Mouse (Mus musculus): ENCODE results near the gene Tmem38b.
"Not testable (repeated sequence)": the region's sequence is repeated elsewhere in the genome, so short reads cannot be mapped to it uniquely, and the experiment has no call there.

Gene Tmem38b

DNA sequence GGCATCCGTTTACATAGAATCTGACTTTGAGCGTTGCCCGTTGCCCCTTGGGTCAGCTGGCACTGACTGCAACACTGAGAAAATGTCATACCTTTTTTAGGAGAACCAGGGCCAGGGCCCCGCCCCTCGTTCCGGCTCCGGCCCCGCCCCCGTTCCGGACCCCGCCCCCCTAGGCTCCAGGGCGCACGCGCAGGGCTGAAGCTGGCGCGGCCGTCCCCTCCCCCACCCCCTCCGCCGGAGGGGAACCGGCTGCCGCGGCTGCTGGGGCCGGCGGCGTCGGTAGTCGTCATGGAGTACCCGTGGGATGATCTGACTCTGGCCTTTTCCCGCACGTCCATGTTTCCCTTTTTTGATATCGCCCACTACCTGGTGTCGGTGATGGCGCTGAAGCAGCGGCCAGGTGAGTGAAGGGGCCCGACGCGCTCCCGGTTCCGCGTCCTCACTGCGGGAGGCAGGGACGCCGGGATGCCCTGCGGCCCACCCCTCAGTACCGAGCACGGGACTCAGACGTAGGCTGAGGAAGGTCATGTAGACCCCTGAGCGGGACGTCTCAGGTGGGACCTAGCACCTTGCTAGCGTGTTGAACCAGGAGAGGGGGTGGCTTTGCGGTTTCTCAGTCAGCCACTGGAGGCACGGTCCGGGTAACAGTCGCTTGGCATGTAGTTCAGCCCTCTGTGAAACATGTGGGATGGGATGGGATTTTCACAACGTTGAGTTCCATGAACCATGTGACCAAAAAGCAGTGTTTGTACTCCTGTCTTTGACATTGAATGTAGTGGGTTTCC, at the start of gene Tmem38b:
Tmem38b (plus strand) TSS at position 225 of the 785 bp plus-strand sequence.
- DNase-seq (ENCODE audit: low spot score), result peak; percentile 74

DNA sequence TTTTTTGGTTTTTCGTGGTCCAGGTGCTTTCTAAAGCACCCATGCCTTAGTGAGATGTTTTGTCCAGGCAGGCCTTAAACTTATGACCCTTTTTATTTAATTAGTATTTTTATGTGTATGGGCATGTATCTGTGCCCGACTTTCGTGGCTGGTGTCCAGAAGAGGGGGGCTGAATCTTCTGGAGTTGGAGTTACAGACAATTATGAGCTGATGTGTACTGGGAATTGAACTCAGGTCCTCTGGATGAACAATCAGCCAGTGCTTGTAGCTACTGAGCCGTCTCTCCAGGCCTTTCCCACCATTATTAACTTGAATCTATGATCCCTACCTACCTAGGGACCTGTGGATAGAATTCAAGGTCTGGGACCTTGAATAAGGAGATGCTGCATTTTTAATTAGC, 44.4 kb upstream of the Tmem38b start:
- no peak for DNase-seq (ENCODE audit: low spot score)

DNA sequence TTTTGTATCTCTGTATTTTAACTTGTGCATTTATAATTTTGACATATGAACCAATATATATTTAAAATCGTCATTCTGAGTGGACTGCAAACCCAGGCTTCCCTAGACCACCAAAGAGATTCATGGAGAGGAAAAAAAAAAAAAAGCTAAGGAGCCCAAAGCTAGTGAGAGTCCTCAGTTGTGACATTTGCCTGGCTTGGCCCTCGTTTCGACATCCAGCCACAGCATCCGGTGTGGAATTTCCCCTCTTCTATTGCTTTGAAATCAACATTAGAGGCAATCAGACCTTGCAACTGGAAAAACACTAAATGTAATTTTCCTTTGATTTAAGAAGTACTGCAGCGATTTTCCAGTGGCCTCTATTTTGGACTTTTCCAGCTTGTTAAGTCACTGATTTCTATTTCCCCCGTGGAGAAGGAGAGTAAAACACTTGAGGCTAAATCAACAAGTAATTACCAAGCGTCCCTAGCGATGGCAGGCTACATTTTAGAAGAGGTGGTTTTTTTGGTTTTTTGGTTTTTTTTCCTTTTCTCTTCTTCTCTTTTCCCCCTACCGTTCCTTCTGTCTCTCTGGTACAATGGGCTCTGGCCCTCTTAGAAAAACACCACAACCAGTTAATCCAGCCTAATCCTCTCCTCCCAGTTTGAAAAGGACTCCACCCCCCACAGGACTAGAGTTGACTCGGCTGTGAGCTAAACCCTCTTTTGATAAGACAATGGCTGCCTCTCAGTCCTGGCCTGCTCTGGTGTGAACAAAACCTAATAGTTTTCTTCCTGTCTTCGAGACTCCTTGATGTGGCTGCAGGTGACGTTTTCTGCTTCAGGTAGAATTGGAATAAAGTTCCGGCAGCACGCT, 43.4 kb upstream of the Tmem38b start:
- peak; percentile 48 for DNase-seq (ENCODE audit: low spot score)

DNA sequence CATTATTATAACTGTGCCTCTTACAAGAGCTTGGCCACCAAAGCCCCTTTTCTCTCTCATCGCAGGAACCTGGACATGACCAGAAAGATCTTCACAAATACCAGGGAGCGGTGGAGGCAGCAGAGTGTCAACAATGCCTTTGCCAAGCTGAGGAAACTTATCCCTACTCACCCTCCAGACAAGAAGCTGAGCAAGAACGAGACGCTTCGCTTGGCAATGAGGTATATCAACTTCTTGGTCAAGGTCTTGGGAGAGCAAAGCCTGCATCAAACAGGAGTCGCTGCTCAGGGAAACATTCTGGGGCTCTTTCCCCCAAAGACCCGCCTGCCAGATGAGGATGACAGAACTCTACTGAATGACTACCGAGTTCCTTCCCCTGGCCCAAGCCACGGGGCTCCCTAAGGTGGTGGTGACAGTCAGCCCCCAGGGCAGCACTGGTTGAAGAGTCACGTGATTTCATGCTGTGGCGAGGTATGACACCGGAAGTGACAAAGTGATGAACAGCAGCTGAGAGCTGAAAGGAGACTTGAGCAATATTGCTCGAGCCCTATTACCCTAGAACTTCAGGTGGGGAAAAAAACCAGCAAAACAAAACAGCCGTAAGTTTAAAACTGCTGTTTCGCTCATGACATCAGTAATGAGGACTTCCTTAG, 40.0 kb upstream of the Tmem38b start:
- no peak for DNase-seq (ENCODE audit: low spot score)

DNA sequence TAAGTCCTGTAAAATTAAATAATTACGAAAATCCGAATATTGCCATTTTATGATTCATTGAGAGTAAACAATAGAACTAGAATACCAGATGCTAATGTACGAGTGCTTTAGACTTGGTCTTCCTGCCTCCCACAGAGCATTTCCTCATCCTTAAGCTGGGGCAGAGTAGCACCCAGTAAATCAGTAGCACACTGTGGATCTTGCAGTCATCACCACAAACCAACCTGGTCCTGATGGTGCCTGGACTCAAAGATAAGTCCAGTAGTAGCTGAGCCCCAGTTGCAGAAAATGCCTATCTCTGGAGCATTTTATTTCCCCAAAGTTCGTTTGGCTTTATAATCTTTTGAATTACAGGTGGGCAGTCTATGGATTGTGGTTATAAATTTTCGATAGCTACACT, 39.0 kb upstream of the Tmem38b start:
- DNase-seq (ENCODE audit: low spot score), result no peak

DNA sequence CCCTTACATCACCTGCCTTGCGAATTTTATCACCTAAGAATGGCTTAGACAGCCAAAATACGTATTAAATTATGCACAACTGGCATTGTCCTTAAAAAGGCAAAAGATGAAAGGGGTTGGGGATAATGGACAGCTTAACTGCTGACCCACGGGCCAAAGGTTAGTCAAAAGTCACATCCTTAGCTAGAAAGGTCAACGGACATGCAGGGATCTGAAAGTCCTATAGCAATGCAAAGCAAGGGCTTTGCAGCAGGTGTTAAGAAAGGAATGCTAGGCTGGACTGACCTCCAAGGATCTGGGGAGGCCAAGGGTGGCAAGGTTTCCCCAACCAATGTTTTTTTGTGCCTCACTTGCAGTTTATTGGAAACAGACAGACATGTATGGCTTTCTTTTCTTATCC, 36.5 kb upstream of the Tmem38b start:
- peak; percentile 85 for DNase-seq (ENCODE audit: low spot score)

DNA sequence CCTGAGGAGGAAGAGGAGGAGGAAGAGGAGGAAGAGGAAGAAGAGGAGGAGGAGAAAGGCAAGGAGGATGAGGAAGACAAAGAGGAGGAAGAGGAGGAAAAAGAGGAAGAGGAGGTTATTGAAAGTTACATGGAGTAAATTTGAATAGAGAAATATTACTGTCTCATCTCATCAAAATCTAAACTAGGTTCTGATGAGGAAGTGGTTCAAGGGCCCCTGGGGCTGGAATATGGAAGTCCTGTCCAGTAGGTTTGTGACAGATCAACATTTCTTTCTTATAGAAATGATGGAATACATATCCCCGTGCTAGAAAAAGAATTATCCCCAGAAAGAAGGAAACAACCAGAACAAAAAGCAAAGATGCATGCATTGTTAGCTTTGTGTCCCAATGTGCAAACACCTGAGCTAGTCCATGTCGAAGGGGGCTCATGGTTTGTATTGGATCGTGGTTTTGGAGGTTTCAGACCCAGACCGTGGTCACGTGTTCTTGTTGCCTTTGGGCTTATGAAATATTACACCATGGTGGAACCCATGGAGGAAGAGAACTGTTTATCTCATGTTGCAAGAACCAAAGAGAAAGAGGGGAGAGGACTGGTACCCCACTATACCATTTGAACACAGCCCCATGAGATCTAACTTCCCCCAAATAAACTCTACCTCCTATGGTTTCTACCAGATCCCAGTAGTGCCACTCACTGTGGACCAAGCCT, 31.4 kb upstream of the Tmem38b start:
- no peak for DNase-seq (ENCODE audit: low spot score)

DNA sequence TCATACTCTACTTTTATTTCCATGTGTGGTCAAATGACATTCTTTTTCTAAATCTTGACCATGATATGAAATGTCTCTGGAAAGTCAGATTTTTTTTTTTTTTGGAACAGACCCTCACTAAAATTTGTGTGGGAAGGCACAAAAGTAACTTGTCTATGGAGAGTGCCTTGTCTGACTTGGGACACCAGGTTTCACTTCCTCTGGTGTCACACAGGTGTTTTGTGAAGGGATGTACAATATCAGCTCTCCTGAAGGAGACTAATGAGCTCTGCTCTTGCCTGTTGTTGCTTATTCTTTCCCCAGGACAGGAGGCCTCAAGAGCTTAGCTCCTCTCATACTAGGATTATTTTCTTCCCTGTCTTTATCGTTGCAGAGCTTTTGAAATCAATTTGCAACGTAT, 30.8 kb upstream of the Tmem38b start:
- DNase-seq (ENCODE audit: low spot score), result no peak

DNA sequence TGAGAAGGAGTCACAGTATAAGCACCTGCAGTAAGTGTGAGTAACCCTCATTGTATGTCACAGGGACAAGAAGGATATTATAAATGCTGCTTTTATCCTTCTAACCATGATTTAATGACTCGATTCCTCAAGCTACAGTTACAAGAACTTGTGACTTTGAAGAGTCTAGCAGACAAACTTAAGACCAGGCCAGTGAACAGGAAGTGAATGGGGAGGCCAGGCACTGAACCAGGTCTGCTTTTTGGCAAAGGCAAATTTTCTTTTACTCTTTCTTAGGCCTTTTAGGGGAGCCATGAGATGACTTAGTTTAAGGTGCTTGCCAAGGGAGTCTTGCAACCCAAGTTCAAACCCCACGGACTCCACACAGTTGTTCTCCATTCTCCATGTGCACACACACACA, 30.1 kb upstream of the Tmem38b start:
- no peak for DNase-seq (ENCODE audit: low spot score)

DNA sequence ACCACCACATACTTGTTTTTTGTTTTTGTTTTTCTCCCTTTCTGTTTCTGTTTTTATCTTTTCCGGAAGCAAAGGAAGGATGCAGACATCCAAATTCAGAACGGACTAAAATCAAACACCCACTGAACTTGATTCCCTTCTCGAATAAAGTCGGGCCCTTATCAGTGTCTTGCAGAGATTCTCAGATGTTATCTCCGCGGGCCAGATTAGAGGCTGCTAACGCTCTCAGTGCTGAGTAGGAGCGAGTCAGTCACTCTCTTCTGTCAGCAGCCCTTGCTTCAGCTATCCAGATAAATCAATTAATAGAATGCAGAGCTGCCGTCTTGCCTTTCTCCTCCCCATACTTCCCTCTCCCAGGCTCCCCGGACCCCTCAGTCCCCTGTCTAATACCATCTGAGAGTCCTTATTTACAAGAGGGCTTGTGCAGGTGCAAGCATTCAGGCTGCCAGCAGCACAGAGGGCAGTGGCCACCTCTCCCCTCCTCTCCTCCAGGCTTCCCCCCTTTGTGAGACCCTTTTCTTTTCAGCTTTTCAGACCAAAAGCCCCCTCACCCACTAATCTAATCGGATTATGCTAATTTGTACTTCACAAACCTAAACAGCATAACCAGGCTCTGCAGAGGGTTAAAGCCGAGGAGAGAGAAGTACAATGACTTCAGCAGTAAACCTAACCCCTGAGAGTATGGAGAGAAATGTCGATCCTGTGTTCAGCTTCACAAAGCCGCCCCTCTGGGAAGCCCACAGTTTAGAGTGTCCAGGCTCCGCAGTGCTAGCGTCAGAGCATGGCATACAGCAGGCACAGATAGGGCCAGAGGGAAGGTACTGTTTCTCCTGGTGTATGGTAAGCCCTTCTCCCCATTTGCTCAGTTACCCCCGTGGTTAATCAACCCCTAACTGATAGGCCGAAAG, 28.7 kb upstream of the Tmem38b start:
- peak; percentile 45 for DNase-seq (ENCODE audit: low spot score)

DNA sequence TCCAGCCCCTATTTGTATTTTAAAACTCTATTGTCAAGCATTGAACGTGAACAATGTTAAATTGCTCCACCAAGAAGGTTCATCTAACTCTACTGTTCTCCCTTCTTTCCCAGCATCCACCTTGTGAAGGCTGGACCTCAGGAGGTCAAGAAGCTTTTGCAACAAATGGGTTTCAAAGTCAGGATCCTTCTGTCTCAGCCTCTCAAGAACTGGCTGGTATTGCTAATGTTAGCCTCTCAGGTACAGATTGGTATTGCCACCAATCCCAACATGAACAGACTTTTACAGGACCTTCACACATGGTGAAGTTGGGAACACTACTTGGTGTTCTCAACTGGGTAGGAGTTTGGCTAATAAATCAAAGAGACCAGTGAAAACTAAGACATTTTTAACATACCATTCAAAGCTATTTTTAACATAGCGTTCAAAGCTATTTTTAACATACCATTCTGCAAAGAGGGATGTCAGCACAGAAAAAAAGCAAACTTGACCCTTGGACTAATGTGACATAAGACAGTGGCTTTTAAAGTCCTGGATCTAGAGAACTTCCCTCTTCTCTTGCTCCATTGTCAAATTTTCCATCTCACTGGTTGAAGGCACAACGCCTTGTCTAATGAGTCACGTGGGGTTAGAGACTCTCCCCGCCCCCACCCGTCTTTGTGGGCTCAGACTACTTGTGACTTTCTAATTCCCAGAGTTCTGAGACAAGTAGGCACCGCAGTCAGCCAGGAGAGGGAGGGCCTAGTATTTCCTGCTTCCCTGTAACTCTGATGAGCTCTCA, 26.8 kb upstream of the Tmem38b start:
- no peak for DNase-seq (ENCODE audit: low spot score)

DNA sequence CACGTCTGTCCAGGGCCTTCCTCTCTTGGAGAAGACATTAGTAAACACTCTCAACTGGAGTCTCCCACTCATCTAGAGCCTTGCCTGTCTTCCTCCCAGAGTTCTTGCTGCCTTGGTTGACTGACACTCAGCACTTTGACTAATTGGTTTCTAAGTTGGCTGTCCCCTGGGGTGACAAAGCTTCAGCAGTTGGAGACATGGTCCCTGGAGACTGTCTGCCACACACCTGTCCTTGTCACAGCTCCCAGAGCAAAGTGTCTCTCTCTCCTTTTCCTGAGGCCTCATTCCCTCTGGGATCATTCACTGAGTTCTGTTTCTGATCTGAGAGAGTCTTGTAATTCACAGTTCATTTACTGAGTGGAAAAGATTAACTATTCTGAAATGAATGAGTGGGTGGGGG, 26.1 kb upstream of the Tmem38b start:
- no peak for DNase-seq (ENCODE audit: low spot score)

DNA sequence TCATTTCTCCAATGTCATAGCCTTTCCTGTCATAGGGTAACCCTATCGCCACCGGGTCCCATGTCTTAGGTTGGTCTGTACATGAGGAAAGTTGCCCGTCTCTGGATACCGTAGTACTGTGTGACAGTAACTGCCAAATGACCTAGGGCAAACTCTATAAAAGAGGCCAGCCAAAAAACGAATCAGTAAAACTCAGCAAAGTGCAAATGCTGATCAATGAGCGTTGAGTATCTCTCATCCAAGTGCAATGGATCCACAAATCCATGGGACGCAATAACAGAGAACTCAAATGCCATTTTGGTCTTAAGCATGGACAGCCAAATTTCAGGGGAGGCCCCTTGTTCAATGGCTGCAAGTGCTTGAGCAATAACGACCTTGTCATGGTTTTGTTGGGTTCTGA, 22.2 kb upstream of the Tmem38b start:
- not testable (repeated sequence) for DNase-seq (ENCODE audit: low spot score)

DNA sequence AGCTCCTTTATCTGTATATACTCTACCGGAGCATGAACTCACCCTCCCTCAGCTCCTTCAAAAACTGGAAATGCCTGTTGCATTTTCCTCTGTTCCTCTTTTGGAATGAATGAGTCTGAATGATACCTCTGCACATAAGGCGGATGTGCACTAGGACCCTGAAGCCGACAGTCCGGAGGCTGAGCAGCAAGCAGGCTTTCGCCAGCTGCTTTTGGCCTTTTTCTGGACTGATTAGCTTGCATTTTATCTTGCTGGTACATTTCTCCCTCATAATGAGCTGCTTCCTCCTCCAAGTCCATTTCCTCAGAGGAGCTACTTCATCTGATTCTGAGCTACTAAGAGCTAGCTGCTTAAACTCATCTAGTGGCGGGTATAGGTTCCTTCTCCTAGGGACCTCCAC, 19.4 kb upstream of the Tmem38b start:
- not testable (repeated sequence) for DNase-seq (ENCODE audit: low spot score)

DNA sequence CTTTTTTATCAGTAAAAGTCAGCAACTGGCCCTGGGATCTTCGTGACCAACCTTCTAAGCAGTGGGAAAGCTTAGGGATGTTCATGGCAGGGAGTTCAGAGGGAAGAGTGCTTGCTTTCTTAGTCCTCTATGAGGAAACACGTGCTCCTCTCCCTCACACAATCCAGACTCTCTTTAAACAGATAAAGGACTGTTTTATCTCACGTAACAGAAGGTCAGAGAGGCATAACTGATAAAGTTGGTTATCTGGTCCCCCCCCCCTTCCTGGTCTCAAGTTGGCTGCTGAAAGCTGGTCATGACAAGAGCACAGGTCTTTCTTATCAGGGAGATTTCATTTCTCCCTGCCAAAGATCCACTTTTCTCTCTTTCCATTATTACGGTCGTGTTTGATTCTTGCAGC, 7.5 kb upstream of the Tmem38b start:
- DNase-seq (ENCODE audit: low spot score), result no peak

DNA sequence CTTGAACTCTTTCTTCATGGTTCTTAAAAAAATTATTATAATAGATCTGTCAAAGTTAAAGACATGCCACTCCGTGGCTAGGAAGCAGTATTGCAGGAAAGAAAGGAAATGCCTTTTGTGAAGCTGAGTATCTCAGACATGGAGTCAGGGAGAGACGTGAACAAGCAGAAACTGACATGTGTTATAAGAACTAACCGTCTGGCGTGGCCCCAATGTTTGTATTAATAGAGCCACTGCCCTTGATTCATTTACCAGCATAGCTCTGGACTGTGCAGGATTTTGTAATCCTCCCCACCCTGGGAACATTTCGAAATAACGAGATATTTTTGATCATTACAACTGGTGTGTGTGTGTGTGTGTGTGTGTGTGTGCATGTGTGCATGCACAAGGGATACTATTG, 2.1 kb upstream of the Tmem38b start:
- no peak for DNase-seq (ENCODE audit: low spot score)

DNA sequence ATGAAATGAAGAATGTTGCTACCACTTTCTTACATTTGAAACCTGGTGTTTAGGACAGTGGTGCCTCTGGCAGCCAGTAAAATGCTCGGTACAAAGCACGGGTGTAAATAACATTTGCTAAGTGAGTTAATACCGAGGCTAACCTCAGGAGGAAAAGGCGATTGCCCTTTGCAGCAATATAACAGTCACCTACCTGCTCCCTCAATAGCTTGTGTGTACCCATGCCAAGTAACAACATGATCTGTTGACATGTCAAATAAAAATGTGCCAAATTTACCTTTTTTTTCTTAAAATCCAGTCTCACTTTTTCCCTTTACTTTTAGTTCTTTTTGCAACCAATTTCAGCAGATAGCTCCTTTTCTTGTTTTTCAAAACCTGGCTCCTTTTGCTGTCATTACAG, 1.0 kb upstream of the Tmem38b start:
- DNase-seq (ENCODE audit: low spot score), result no peak

DNA sequence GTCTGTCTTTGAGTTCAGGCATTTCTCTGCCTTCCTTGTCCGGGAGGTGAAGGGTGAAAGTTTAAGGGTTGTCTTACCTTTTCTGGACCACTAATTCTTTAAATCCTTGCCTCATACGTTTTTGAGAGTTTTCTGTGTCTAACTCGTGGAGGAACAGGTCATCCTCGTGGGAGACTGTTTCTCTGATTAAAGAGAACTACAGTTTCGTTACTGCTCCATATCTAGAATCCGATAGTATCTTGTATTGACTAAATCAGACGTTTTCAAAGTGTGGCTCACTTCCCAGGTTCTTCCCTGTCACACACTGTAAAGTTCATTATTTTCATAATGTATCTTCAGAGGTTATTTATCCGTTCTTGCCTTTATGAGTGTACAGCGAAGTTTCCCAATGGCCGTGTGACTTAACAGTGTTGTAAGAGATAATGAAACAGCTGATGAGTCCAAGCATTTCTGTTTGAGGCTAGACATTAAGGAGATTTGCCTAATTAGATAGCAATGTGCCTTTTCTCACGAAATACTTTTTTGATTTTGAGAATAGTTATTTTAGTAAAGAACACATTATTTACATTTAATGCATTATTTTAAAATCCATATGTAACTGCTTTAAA, 900 bp downstream of the Tmem38b start:
- DNase-seq (ENCODE audit: low spot score), result peak; percentile 14

DNA sequence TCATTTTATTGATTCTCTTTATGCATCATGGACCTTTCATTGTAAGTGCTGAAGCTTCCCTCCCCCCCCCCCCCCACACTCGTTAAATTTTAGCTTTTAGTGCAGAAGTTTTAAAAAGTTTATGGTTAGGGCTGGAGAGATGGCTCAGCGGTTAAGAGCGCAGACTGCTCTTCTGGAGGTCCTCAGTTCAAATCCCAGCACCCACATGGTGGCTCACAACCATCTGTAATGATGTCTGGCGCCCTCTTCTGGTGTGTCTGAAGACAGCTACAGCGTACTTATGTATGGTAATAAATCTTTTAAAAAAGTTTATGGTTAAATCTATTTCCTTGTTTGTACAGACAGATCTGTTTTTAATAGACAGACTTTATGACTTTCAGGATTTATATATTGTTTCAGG, 2.0 kb downstream of the Tmem38b start:
- DNase-seq (ENCODE audit: low spot score), result no peak

DNA sequence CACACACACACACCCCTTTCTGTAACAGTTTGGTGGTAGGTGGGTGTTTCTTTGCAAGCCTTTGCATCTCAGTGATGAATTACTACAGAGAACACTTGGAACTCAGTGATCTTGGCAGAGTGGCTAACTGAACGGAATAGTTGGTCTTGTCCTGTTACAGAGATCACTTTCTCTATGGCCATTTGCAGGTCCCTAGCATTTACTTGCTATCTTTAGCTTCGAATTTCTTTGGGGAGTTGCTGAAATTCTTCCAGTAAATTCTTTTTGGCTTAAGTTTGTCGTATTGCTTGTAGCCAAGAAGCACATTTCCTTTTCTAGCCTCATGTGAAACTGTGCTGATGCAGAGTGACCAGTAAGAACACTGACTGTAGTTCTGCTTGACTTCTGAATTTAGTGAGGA, 3.1 kb downstream of the Tmem38b start:
- no peak for DNase-seq (ENCODE audit: low spot score)

All from embryo, embryonic 10 days (tissue).